Mouse (Mus musculus): Measurements from ENCODE around the gene Ramp1.

Gene Ramp1

DNA sequence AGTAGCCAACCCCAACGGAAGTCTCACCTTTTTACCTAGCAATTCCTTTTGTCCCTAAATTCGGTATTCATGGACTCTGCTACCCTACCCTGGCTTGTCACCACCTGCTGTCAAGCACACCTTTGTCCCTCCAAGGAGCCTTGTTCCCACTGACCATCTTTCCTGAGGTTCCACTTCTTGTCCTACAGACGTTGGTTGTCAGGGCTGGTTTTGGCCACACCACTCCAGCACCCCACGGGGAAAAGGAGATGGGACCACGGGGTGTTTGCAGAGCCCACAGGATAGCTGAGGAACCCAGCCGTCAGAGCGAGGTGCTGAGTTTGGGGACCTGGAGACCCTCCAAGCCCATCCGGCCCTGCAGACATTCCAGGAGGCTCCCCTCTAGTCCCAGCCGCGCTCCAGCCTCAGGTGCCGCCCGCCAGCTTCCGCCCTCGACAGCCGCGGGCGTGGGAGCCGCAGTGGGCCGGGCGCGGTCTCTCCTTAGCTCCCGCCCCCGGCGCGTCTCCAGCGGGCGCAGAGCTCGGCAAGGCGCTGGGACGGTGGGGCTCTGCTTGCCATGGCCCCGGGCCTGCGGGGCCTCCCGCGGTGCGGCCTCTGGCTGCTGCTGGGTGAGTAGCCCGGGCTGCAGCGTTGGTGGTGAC is at the start of gene Ramp1:
Ramp1 (plus strand) TSS at position 290 of the 641 bp plus-strand sequence.
- in situ Hi-C loops (cut with MboI, MseI), result loop anchor here (5.0 to 10.0 kb wide), 3 partner anchors 73 to 565 kb away; partner anchors contain the start of gene Ube2f

DNA sequence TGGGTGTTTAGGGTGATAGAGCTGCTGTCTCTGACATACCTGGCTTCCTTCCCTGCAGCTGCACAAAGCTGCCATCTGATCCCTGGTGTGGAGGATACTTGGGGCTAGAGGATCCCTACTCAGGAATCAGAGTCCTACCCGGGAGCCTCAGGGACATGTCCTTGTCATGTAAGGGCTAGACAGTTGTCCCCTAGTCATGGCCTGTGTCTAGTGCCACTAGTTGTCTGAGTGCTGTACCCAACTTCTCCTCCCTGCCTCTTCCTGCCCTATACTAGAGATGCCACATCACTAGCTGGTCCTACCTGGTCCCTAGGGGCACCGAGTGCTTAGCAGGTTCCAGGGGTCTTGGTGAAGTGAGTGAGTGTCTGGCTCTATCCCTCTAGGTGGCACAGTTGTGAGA is 42.6 kb upstream of the Ramp1 start:
- in situ Hi-C loops (cut with MboI, MseI), result no loop called here

DNA sequence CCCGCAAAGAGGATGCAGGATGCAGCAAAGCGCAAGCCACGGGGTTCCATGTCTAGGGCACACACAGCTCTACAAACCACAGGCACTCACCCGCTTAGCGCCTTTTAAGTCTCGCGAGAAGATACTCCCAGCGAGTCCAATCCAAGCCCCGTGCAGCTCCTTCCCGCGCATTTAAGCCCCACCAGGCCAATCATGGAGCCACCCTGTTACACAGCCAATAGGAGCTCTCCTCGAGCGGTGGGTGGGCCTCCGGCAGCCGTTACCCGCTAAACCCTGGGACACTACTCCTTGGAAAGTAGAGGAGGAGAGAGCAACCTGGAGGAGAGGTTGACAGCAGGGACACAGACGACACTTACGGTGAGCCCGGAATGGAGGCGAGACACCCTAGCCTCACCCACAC is 34.8 kb upstream of the Ramp1 start, which contains the start of gene Rbm44:
Rbm44 (plus strand) TSS at position 277 of the 400 bp plus-strand sequence.
- in situ Hi-C loops (cut with MboI, MseI), result loop anchor here (10.0 kb wide), 1 partner anchor 500 kb away; no protein-coding TSS in a partner anchor

DNA sequence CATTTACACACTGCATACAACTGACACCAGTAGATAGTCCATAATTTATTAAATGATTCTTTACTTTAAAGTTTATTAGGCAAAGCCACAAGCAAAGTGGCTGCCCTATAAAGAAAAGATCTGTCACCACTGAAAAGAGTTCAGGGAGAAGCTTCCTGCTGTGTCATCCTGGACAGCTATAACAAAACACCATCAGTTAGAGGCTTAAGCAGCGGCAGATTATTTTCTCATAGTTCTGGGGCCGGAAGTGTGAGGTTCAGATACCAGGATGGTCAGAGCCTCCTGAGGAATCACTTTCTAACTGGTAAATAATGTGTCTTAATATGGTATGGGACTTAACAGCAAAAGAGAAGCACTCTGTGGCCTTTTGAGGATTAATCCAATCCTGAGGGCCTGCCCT is 28.1 kb upstream of the Ramp1 start:
- in situ Hi-C loops (cut with MboI, MseI), result loop anchor here (25.0 kb wide), 1 partner anchor 1189 kb away; no protein-coding TSS in a partner anchor

DNA sequence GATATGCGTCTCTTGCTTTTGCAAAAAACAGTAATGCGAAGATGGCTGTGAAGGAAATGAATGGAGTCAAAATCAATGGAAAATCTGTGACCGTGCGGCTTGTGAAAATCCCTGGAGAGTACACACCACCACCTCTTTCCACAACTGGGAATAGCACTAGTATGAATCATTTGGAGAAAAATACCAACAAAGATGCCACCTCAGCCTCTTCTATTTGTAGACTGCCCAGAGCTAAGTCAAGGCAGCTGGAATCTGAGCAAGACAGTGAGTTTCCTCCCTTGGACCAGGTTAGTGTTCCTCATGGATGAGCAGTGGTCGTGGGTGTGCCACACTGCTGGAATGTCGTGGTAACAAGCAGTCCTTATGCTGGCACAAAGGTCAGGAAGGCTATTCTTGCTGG is 12.8 kb upstream of the Ramp1 start:
- in situ Hi-C loops (cut with MboI, MseI), result loop anchor here (25.0 kb wide), 1 partner anchor 1204 kb away; no protein-coding TSS in a partner anchor

DNA sequence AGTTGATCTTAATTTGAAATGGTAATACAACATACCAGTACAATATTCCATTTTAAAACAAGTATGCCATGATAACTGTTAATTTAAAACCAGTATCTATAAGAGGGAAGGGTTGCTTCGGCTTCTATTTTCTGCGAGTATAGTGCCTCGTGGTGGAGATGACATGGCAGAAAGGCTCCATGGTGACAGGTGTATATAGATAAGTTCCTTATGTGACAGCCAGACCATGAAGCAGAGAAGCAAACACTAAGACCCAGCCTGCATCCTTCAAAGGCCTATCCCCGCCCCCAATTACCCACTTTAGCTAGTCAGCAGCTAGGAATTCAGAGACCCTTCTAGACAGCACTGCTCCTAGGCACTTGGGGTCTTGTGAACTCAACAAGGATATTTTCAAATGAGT is 10.5 kb upstream of the Ramp1 start:
- in situ Hi-C loops (cut with MboI, MseI), result loop anchor here (25.0 kb wide), 1 partner anchor 1207 kb away; no protein-coding TSS in a partner anchor

DNA sequence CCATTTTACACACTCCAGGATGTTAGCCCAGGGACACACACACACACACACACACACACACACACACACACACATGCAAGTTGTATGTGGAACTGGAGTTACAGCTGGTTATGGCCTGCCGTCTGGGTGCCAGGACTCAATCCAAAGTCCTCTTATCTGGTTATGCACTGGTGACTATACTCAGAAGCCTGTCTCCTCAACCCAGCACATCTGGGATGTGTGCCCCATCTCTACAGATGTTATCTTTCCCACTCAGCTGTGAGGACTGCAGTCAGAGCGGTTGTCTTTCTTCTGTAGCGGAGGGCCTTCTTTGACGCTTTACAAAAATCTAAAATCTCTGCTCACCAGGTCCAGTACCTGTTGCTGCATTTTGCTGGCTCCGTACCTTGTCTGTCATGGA is 4.8 kb upstream of the Ramp1 start:
- in situ Hi-C loops (cut with MboI, MseI), result loop anchor here (10.0 to 25.0 kb wide), 2 partner anchors 560 to 1212 kb away; no protein-coding TSS in a partner anchor

DNA sequence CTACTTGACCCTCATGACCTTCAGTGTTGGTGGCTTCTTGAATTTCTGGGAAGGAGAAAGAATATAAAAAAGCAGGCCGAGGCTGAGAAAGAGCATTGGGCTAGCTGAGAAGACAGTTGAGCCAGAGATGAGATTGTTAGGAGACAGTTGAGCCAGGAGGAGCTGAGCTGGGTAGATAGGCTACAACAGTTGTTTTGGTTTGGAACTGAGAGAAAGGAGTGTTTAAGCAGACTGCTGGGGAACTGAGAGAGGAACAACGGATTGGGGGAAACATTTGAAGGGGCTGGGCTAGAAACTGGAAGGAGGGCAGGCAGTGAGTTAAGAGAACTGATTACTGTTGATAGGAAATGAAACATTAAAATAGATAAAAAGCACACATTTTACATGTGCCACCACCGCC is 3.6 kb upstream of the Ramp1 start:
- in situ Hi-C loops (cut with MboI, MseI), result loop anchor here (10.0 kb wide), 1 partner anchor 561 kb away; no protein-coding TSS in a partner anchor

DNA sequence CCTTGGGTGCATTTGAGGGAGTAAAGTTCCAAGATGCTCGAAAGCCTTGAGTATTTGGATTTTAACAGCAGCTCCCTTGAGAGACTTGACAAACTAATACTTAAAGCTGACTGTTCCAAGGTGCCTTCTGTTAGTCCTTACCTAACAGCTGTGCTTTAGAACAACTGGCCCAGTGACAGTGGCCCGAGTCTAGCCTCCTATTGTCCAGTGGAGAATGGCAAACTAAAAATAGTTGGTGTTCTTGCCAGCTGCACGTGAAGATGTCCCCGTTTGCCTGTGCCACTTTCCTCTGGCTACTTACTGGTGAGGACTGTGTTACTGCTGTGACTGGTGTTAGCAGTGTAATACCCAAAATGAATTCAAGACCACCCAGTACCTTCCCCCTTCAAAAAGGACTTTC is 2.8 kb upstream of the Ramp1 start:
- in situ Hi-C loops (cut with MboI, MseI), result loop anchor here (10.0 kb wide), 1 partner anchor 562 kb away; no protein-coding TSS in a partner anchor

DNA sequence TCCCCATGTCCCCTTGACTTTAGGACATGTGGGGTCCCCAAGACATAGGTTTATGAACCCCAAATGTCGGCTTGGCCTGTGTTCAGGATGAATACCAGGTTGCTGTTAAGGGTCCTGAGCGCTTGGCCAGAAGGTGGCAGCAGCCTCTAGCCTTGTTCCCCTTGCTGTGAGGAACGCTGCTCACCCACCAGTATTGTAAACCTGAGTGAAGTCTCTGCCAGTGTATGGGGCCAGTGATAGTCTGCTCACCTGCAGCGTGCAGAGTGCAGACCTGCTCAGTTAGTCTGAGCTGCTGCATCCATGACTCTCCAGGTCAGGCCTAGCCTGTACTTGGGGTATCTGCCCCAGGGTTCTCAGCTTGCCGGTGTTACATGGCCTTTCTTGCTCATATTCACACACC is 536 bp upstream of the Ramp1 start:
- in situ Hi-C loops (cut with MboI, MseI), result loop anchor here (10.0 kb wide), 1 partner anchor 564 kb away; no protein-coding TSS in a partner anchor

DNA sequence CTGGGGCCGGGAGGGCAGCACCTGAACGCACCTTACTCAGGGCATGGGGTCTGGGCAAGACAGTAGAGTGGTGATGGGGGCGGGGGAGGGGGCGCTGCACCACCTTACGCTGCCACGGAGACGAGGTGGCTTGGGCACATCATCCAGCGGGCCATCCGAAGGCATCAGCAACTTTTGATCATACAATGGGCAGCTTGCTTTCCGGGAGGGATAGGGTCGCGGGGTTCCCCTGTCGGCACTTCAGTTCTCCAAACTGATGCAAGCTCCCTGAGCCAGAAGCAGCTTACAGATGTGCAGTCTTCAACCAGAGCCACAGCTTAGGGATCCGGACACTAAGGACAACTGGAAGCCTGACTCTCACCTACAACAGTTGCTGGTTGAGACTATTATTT is 548 bp downstream of the Ramp1 start:
- in situ Hi-C loops (cut with MboI, MseI), result loop anchor here (5.0 kb wide), 2 partner anchors 72 to 123 kb away; partner anchors contain the start of gene Ube2f

DNA sequence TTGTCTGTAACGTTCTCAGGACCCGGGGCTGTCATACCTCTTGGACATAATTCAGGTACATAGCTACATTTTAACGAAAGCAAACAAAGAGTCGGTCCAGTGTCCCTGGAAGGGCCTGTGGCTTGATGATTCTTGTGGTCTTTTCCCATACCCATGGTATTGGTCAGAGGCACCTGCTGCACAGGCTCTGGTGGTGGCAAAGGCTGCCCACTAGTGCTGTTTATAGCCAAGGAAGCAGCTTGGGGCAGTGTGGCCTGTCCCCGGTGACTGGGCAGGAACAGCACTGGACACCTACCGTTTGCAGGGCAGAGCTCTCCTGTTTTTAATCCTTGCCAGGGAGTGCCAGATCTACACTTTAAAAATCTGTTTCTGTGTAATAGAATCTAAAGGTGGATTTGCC is 1.1 kb downstream of the Ramp1 start:
- in situ Hi-C loops (cut with MboI, MseI), result loop anchor here (5.0 kb wide), 2 partner anchors 72 to 123 kb away; partner anchors contain the start of gene Ube2f

DNA sequence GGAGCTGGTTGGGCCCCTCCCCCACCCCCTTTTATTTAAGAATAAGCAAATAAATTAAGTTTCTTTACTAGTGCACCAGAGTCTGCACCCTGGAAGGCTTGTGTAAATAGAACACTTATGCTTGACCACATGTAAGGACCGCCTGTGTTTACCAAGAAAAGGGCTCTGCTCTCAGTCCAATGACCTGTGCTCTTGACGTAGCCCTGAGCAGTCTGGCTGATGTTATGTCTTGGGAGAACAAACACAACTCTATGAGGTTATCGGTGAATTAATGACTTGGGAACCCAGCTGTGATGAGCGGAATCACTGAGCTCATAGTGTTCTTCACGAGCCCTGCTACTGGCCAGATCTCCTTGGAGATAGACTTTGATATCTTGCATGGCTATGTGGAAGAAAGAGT is 1.6 kb downstream of the Ramp1 start:
- in situ Hi-C loops (cut with MboI, MseI), result loop anchor here (5.0 kb wide), 2 partner anchors 71 to 124 kb away; partner anchors contain the start of gene Ube2f

DNA sequence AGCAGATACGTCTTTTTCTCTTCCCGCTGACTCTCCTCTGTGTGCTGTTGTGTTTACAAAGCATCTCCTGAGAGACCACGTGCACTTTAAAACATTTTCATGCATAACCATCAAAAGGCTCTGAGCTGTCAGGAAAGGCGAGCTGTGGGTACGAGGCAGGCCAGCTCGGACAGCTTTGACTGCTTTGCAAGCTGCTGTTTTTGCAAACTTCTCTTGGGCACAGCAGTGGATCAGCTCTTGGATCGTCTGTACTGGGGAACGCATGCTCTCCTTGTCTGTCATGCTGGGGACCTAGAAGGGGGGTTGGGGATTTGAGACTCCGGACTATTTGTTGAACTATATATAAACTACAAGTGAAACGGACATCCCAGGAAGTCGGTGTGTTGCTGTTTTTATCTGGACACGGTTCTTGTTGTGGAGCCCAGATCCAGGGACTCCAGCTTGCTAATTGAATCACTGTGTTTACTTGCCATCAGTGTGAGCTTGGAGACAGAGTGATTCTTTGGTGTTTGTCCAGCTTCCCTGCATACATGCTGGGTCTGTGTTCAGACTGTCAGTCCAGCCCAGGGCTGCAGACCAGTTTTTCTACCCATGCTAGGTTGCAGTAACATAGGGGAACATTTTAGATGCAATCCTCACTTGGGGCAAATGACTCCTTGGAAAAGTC is 2.3 kb downstream of the Ramp1 start:
- in situ Hi-C loops (cut with MboI, MseI), result loop anchor here (5.0 kb wide), 2 partner anchors 70 to 125 kb away; partner anchors contain the start of gene Ube2f

DNA sequence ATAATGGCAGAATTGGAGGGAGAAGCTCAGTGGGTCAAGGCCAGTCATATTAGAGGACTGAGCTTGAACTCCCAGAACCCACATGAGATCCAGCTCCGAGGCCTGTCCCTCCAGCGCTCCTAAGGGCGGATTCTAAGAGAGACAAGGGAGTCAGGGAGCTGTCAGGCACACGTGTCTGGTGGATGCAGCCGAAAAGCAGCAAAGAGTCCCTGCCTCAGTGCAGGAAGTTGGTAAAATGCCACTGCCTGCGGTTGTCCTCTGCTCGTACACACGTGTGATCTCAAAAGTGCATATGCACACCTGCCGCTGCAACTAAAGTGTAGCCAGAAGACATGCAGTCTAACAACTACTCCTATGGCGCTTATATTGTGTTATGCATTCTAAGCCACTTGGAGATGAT is 3.7 kb downstream of the Ramp1 start:
- in situ Hi-C loops (cut with MboI, MseI), result loop anchor here (5.0 kb wide), 2 partner anchors 69 to 126 kb away; partner anchors contain the start of gene Ube2f

DNA sequence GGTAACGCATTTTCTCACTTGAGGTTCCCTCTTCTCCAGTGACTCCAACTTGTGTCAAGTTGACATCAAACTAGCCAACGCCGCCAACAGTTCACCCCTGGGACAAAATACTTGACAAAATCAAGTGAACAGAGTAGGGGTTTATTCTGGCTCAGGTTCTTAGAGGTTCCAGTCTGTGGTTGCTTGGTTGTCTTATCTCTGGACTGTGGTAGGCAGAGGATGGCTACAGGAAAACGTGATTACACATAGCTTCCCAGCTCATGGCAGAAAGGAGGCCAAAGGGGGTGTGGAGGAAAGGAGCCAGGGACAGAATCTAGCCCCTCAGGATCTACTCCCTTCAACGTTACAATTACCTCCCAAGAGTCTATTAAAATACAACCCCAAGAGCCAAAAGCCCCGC is 7.1 kb downstream of the Ramp1 start:
- in situ Hi-C loops (cut with MboI, MseI), result no loop called here

DNA sequence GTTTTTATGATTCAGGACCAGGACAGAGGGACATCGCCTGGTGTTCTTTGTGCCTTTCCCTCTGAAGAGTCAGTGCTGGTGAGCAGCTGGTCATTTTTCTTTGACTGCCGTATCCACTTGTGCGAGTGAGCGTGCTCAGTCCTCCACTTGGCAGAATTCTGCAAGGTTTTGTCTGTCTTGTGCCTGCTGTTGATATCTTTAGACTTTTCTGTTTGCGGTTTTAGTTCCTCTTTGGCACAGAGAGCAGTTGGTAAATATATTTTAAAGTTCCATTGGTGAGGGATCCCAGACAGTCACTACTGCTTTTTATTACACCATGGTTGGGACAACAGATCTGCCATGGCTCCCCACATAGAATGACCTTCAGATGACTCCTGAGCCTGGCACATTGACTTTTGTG is 7.7 kb downstream of the Ramp1 start:
- in situ Hi-C loops (cut with MboI, MseI), result no loop called here

DNA sequence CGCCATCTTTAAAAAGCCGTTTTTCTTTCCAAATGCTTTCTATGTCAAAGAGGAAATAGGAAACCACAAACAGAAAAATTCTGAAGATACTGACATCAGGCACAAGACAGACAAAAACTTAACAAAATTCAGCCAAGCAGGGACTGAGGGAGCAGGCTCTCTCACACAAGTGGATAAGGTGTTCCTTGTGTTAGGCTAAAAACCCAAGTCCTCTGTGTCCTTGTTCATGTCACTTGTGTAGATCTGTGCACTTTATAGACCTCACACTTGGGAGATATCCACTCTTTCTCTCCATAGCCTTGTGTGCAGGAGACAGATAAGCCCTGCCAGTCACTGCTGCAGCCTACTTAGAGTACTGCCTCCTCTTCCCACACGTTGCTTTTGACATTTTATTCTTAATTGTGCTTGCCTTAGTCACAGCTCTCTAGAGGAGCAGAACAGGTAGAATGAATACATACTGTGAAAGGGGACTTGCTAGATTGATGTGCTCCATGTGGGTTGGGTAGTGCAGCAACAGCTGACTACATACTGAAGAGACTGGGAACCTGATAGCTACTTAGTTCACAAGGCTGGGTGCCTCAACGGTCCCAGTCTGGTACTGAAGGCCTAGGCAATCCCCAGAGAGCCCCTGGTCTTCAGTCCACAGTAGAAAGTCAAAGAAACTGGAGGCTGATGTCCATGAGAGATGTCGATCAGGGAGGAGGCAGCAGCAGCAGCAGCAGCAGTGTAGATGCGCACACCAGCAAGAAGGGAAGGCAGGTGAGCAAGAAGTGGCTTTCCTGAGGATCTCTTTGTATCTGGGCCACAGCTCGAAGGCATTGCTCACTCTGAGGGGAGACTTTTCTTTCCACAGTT is 8.4 kb downstream of the Ramp1 start:
- in situ Hi-C loops (cut with MboI, MseI), result no loop called here

DNA sequence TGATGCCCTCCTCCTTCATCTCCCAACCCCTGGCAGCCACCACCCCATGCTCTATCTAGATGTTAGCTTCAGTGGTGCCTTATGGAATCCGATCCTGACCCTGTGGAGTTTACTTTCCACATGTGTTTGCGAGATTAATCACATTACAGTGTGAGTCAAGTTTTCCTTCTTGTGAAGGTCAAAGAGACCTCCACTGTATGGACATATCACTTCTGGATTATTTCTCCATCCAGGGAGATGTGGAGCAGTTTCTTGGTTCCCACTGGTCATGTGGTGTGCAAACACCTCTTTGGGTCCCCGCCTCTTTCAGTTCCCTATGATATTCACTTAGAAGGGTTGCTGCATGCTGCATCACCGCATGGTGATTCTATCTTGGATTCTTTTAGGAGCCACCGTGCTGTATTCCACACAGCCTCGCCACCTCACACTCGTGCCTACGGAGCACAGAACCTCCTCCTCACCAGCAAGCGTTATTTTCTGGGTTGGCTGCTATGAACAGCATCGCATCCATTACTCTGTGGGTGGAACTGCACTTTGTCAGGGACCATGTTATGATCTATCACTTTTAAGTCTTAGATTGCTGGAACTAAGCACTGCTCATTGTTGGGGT is 9.3 kb downstream of the Ramp1 start:
- in situ Hi-C loops (cut with MboI, MseI), result no loop called here

DNA sequence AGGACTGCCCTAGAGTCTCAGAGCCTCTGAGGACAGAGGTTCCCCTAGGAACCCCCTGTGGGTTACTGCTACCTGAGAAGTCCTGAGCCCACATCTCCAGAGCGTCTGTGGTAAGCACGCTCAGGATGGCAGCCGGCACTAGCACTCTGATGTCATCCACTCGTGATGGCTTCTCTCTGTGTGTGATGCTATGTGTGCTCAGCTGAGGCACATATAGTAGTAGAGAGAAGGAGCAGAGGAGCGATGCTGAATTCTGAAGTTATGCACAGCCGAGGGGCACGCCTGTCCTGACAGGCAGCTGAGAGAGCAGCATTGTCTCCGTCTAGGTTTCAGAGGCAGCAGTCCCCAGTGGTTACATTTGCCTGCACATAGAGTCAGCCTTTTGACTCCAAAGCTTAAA is 12.6 kb downstream of the Ramp1 start:
- in situ Hi-C loops (cut with MboI, MseI), result no loop called here

DNA sequence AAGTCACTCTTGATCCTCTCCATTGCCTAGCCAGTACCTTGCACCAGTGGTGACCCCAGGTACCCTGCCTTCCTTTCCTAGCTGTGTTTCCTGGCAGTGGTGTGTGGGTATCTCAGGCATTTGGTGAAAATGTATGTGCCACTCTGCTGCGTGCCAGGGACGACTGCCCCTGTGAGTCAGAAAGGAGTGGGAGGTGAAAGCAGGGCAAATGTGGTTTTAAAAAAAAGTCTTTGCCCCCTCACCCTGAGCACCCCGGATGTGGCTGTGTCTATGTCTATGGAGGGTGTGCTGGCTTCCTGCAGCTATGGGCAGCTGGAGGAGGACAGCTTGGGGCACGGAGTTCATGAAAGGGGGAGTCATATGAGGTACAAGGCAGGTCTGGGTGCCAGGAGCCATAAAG is 13.6 kb downstream of the Ramp1 start:
- in situ Hi-C loops (cut with MboI, MseI), result no loop called here
